ENCODE assay signal across 34 mouse cellular contexts in the genomic region with DNA sequence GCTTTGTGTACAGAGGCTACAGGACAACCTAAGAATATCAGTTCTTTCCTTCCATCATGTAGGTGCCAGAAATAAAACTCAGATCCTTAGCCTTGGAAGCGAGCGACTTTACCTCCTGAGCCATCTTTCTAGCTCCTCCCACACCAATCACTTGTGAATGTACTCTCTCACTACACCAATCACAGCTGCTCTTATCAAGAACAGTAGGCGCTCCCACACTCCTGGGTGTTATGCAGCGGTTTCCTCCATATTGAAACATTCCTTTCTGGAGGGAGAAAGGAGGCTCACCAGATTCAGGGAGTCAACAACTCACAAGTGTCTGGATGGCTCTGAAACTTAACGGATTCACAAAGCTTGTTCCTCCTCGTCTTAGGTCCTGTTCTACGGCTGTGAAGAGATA.
"Had no signal": no experiment of that assay in that cellular context is flagged by ENCODE, and none has a peak within 500 bp of the region (broad histone marks: within the 10 kb centered on the region; RNA-seq: fewer than 3 reads in every experiment).

No protein-coding gene starts in this region.

- H3K27me3 ChIP-seq: heart, embryonic 12.5 days; heart, embryonic 13.5 days; heart, embryonic 15.5 days; hindbrain, embryonic 13.5 days; hindbrain, embryonic 15.5 days; intestine, embryonic 15.5 days had no signal

- H3K4me2 ChIP-seq: heart, embryonic 12.5 days; heart, embryonic 13.5 days; heart, embryonic 15.5 days; hindbrain, embryonic 12.5 days; hindbrain, embryonic 13.5 days; hindbrain, embryonic 14.5 days; hindbrain, embryonic 15.5 days; intestine, embryonic 15.5 days; kidney, embryonic 15.5 days had no signal

- H3K36me3 ChIP-seq: heart, embryonic 10.5 days; heart, embryonic 12.5 days; heart, embryonic 13.5 days; heart, embryonic 15.5 days; hindbrain, embryonic 10.5 days; hindbrain, embryonic 12.5 days; hindbrain, embryonic 13.5 days; hindbrain, embryonic 15.5 days; intestine, embryonic 15.5 days; kidney, embryonic 15.5 days had no signal

- H3K4me1 ChIP-seq: intestine, embryonic 15.5 days had no signal

- H3K9ac ChIP-seq: heart, embryonic 12.5 days; heart, embryonic 13.5 days; heart, embryonic 15.5 days; hindbrain, embryonic 12.5 days; hindbrain, embryonic 13.5 days; hindbrain, embryonic 14.5 days; hindbrain, embryonic 15.5 days; intestine, embryonic 15.5 days; kidney, embryonic 15.5 days had no signal

- H3K4me3 ChIP-seq: heart, embryonic 10.5 days; heart, embryonic 12.5 days; heart, embryonic 13.5 days; heart, embryonic 15.5 days; hindbrain, embryonic 10.5 days; hindbrain, embryonic 12.5 days; hindbrain, embryonic 13.5 days; hindbrain, embryonic 15.5 days; intestine, embryonic 15.5 days; kidney, embryonic 15.5 days; layer of hippocampus, adult 2 months had no signal

- DNase-seq: heart, postnatal 10 days; heart, postnatal 14 days; heart, postnatal 36 days; heart, postnatal 4 days; kidney, adult 11 months; kidney, adult 18-20 months; kidney, adult 2 months; kidney, adult 8-10 months; kidney, adult 9 months; kidney, postnatal 10 days; kidney, postnatal 14 days; kidney, postnatal 25 days; kidney, postnatal 36 days; kidney, postnatal 4 days; layer of hippocampus, adult 9-11 months; layer of hippocampus, postnatal 36 days had no signal

- H3K9me3 ChIP-seq: heart, embryonic 10.5 days; heart, embryonic 15.5 days; hindbrain, embryonic 10.5 days; hindbrain, embryonic 12.5 days; hindbrain, embryonic 15.5 days; intestine, embryonic 15.5 days; kidney, embryonic 15.5 days had no signal

- ATAC-seq: hindbrain, embryonic 16.5 days; hindbrain, postnatal 0 days; inflammation-experienced regulatory T-cells, adult 6 months; intestine, embryonic 15.5 days; intestine, embryonic 16.5 days; intestine, postnatal 0 days had no signal

- H3K27ac ChIP-seq: heart, embryonic 10.5 days; heart, embryonic 13.5 days; heart, embryonic 15.5 days; hindbrain, embryonic 10.5 days; hindbrain, embryonic 12.5 days; hindbrain, embryonic 13.5 days; hindbrain, embryonic 14.5 days; hindbrain, embryonic 15.5 days; hindbrain, postnatal 0 days; intestine, embryonic 15.5 days; kidney, embryonic 15.5 days; kidney, postnatal 0 days; layer of hippocampus, adult 2 months had no signal
